Mouse (Mus musculus): ENCODE results near the gene Unc5b. TPM values are rescaled to one million over a fixed set of nuclear protein-coding genes. Genes with fewer than 3 reads are reported as not detected.

The Unc5b gene
- polyA plus RNA-seq, 1 experiment = 1.1 TPM

DNA sequence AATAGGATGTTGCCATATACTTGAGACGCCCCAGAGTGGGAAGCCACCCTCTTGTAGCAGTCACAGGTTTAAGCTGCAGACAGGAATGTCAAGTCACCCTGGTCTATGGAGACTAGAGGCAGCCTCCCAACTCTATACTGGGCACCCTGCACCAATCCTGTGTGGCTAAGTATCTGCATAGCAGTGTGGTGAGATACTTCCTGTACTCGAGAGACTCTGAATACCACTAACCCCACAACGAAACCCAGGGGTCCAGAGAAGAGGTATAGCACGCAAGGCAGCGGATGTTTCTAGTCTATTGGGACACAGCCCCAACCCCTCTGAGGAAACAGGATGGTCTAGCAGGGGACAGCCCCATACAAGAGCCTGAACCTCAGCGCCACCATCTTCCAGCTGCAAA, 22.9 kb downstream of the Unc5b start:
- WGBS = 2% methylated on average over 6 of the region's 6 CpGs
- Histone ChIP-seq H3K4me3 (replicated peaks; ENCODE audit: control insufficient read depth, low read depth, low read length) (no peak overlapping the region), H3K4me1 (ENCODE audit: control insufficient read depth, insufficient read depth, low read length) (no peaks in the 10 kb centered on the region; the same call in 1 of the 2 replicates), H3K27ac (ENCODE audit: control insufficient read depth, insufficient read depth, low read depth, low read length, poor library complexity) (no peak overlapping the region)
- no peak for TF ChIP-seq POLR2A (IDR thresholded peaks at IDR 0.05; ENCODE audit: borderline replicate concordance, control insufficient read depth, low read depth, low read length)

DNA sequence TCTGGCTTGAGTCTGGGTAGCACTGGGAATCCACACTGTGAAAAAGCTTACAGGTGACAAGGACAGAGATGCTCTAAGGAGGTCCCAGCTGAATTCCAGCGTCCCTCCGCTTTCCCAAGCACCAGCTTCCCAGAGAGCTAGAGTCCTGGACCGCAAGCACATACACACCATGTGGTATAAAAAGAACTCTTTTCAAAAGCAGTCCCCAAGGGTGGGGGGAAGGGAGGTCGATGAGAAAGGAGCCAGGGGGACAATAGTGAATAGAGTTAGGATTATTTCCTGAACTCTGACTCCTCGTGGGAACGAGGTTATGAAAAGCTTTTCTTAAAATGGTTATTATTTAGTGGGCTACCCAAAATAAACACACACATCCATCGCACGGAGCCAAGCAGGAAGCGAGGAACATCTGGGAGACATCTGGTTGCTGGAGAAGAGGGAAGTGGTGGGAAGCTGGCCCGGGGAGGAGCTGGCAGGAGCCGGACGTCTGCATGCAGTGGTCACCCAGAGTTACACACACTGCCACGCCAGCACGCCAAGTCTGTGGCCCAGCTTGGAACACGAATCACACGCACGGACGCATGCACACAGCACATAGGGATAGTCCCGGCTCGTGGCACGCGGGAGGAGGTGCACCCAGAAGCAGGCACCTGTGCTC, 23.7 kb downstream of the Unc5b start:
- 3% methylated on average over 22 of the region's 22 CpGs for WGBS
- no peak overlapping the region for H3K4me3 ChIP-seq (replicated peaks; ENCODE audit: control insufficient read depth, low read depth, low read length)
- TF ChIP-seq CTCF (IDR thresholded peaks at IDR 0.05; ENCODE audit: control insufficient read depth, insufficient read depth, low read length) (no peak), POLR2A (IDR thresholded peaks at IDR 0.05; ENCODE audit: borderline replicate concordance, control insufficient read depth, low read depth, low read length) (no peak)
- no peaks in the 10 kb centered on the region; the same call in 1 of the 2 replicates for H3K4me1 ChIP-seq (ENCODE audit: control insufficient read depth, insufficient read depth, low read length)
- no peak overlapping the region for H3K27ac ChIP-seq (ENCODE audit: control insufficient read depth, insufficient read depth, low read depth, low read length, poor library complexity)

DNA sequence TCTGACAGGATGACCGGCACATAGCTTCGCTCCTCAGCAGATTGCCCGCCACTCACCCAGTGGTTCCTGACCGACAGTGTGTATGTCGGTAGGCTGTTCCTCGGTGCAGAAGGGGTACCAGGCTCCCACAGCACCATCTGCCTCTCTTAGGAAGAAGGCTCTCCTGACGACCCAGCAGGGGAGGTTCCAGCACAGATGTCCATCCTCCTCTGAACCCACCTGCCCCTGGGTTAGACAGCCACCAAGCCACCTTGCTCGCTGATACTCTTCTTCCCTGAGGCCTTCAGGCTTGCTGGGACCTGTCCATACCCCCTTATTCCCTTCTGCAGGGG, 25.2 kb downstream of the Unc5b start:
- Histone ChIP-seq H3K27ac (ENCODE audit: control insufficient read depth, insufficient read depth, low read depth, low read length, poor library complexity) (no peak overlapping the region), H3K4me1 (ENCODE audit: control insufficient read depth, insufficient read depth, low read length) (no peaks in the 10 kb centered on the region; the same call in 1 of the 2 replicates), H3K4me3 (replicated peaks; ENCODE audit: control insufficient read depth, low read depth, low read length) (no peak overlapping the region)
- 80% methylated on average over 8 of the region's 8 CpGs for WGBS
- TF ChIP-seq CTCF (IDR thresholded peaks at IDR 0.05; ENCODE audit: control insufficient read depth, insufficient read depth, low read length) (no peak), POLR2A (IDR thresholded peaks at IDR 0.05; ENCODE audit: borderline replicate concordance, control insufficient read depth, low read depth, low read length) (no peak)

DNA sequence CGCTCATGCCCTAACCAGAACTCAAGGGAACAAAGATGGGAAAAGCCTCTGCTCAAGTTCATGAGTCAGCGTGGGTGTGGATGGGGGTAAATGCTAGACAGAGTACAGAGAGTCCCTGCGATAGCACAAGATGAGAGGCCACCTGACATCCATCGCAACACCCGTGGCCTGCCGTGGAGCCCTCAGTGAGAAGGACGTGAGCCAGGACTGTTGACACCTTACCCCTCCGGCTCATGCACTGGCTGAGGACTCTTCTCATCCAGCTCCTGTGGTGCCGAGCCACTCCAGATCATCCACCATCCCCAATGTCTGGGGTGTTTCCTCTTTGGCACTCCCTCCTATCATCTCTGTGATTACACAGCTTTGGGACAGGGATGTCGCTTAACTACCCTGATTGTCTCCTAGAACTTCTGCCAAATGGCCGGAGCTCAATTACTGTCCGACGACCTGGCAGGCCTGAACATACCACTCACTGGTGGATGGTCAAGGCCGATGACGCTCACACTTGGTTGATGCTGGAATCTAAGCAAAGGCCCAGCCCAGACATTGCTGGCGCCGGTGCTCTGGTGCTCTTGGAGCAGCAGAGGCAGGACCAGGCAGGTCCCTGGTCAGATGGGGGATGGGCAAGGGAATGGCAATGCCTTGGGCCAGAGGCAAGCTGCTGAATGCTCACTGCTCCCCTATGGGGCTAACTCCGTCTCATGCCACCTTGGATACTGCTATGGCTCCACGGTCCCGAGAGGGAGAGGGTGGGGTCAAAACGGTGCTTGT, 25.8 kb downstream of the Unc5b start:
- Histone ChIP-seq H3K4me1 (ENCODE audit: control insufficient read depth, insufficient read depth, low read length) (no peaks in the 10 kb centered on the region; the same call in 1 of the 2 replicates), H3K27ac (ENCODE audit: control insufficient read depth, insufficient read depth, low read depth, low read length, poor library complexity) (no peak overlapping the region), H3K4me3 (replicated peaks; ENCODE audit: control insufficient read depth, low read depth, low read length) (no peak overlapping the region)
- 84% methylated on average over 21 of the region's 21 CpGs for WGBS
- TF ChIP-seq POLR2A (IDR thresholded peaks at IDR 0.05; ENCODE audit: borderline replicate concordance, control insufficient read depth, low read depth, low read length) = no peak
- TF ChIP-seq CTCF (IDR thresholded peaks at IDR 0.05; ENCODE audit: control insufficient read depth, insufficient read depth, low read length) = no peak

DNA sequence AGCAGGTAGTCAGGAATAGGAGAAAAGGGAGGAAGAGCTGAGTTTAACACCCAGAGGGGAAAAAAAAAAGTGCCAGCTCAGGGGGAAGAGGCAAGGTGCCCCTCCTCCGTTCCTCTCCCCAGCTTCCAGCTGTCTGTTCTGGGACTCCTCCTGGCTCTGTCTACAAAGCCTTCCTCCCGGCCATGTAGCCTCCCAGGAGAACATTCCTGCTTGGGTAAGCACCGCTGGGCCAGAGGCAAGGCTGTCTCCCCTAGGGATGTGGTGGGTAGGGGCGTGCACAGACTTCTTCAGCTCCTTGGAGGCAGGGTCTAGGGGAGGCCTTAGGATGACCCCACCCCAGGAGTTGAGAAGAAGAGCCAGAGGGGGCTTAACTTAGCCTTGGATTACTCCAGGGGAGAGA, 26.5 kb downstream of the Unc5b start:
- Histone ChIP-seq H3K4me3 (replicated peaks; ENCODE audit: control insufficient read depth, low read depth, low read length) (no peak overlapping the region), H3K4me1 (ENCODE audit: control insufficient read depth, insufficient read depth, low read length) (no peaks in the 10 kb centered on the region; the same call in 1 of the 2 replicates), H3K27ac (ENCODE audit: control insufficient read depth, insufficient read depth, low read depth, low read length, poor library complexity) (no peak overlapping the region)
- no peak for TF ChIP-seq POLR2A (IDR thresholded peaks at IDR 0.05; ENCODE audit: borderline replicate concordance, control insufficient read depth, low read depth, low read length)
- no peak for TF ChIP-seq CTCF (IDR thresholded peaks at IDR 0.05; ENCODE audit: control insufficient read depth, insufficient read depth, low read length)
- WGBS = 75% methylated on average over 4 of the region's 4 CpGs

DNA sequence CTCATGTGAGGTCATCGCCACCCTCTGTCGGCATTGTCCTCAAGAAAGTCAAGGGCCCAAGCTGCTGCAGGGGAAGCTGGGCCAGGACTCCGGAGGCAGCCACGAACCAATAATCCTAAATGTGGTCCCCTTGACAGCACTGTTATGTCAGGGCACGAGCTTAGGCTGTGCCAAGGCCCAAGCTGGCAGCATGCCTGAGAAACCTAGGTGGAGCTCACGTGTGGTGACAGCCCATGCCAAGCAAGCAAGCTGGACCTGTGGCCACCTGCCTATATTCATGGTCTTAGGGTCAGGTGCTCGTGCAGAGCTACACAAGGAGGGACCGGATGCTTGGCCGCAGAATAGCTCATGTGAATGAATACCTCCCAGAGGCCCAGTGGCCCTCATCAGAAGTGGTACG, 27.4 kb downstream of the Unc5b start:
- no peak for TF ChIP-seq CTCF (IDR thresholded peaks at IDR 0.05; ENCODE audit: control insufficient read depth, insufficient read depth, low read length)
- no peak for TF ChIP-seq POLR2A (IDR thresholded peaks at IDR 0.05; ENCODE audit: borderline replicate concordance, control insufficient read depth, low read depth, low read length)
- WGBS = 77% methylated on average over 10 of the region's 10 CpGs
- H3K27ac ChIP-seq (ENCODE audit: control insufficient read depth, insufficient read depth, low read depth, low read length, poor library complexity) = no peak overlapping the region
- H3K4me3 ChIP-seq (replicated peaks; ENCODE audit: control insufficient read depth, low read depth, low read length) = no peak overlapping the region
- H3K4me1 ChIP-seq (ENCODE audit: control insufficient read depth, insufficient read depth, low read length) = no peaks in the 10 kb centered on the region; the same call in 1 of the 2 replicates

DNA sequence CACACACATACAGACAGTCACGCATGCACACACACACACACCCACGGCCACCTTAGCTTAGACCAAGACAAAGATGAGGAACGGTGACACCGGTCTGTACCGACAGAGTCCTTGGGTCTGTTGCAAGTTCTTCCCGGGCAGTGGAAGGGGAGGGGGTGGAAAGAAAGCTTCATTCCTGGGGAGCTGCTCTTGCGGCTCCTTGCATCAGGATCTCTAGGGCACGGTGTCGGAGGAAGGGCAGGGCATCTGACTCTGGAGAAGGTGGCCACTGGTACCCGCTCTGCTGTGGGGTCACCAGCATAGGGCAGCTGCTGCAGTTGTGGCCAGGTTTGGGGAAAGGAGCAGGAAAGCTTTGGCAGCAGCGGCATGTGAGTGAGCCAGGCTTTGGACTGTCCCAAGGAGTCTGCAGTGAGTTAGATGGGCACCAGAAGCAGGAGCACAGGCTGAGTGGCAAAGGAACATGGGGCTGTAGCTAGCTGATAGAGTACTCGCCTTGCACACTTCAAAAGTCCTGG, 29.4 kb downstream of the Unc5b start:
- TF ChIP-seq CTCF (IDR thresholded peaks at IDR 0.05; ENCODE audit: control insufficient read depth, insufficient read depth, low read length) (no peak), POLR2A (IDR thresholded peaks at IDR 0.05; ENCODE audit: borderline replicate concordance, control insufficient read depth, low read depth, low read length) (no peak)
- H3K27ac ChIP-seq (ENCODE audit: control insufficient read depth, insufficient read depth, low read depth, low read length, poor library complexity) = no peak overlapping the region
- 58% methylated on average over 12 of the region's 12 CpGs for WGBS

DNA sequence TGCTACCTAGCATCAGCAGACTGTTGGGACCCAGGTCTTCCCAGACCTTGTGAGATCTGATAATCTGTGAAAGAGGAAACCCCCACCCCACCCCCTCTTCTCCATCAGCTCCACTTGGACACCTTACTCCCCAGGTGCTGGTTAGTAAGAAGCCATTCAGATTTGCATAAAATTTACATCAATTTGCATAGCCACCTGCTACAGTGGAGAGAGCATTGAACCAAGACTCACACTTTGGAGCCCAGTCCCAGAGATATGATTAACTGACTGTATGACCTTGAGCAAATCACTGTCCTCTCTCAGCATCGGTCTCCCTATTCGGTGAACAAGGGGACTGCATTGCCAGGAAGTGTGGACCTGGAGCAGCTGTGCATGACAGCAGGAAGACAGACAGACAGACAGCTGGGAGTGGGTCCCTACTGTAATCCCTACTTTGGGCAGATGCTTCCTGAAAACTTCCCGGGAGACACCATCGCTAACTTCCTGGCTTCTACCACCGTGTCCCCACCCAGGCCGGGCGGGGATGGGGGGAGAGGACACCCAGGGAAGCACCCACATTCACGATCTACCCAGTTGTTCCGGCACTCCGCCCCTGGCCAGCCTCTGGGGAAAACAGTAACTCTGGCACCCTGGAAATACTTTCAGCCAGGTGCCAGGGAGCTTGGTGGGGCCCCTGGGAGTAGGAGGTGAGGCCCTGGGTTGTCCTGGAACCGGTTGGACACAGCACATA, 30.0 kb downstream of the Unc5b start:
- Histone ChIP-seq H3K4me3 (replicated peaks; ENCODE audit: control insufficient read depth, low read depth, low read length) (no peak overlapping the region), H3K27ac (ENCODE audit: control insufficient read depth, insufficient read depth, low read depth, low read length, poor library complexity) (no peak overlapping the region), H3K4me1 (ENCODE audit: control insufficient read depth, insufficient read depth, low read length) (no peaks in the 10 kb centered on the region)
- 29% methylated on average over 11 of the region's 11 CpGs for WGBS
- TF ChIP-seq CTCF (IDR thresholded peaks at IDR 0.05; ENCODE audit: control insufficient read depth, insufficient read depth, low read length) (no peak), POLR2A (IDR thresholded peaks at IDR 0.05; ENCODE audit: borderline replicate concordance, control insufficient read depth, low read depth, low read length) (no peak)

More for the DNA sequence above, 29.4 kb downstream of the Unc5b start:
- Histone ChIP-seq H3K4me3 (replicated peaks; ENCODE audit: control insufficient read depth, low read depth, low read length) (no peak overlapping the region), H3K4me1 (ENCODE audit: control insufficient read depth, insufficient read depth, low read length) (no peaks in the 10 kb centered on the region)
